Mouse (Mus musculus) hindbrain, embryonic 10.5 days (tissue): ENCODE measurements around the gene Ctsz. TPM values are rescaled to one million over a fixed set of nuclear protein-coding genes. Genes with fewer than 3 reads are reported as not detected.

ENCODE experiments used
- DNase-seq: peaks from one replicate; pipeline ENCODE4 v3.0.0-alpha.2; 2017; ENCODE audit warnings: low spot score
- H3K27ac ChIP-seq: fragments of 300-500 bp; sonication (generic); 2 replicates; pipeline ENCODE4 v1.5.1; 2016; ENCODE audit warnings: mild to moderate bottlenecking, moderate library complexity
- H3K27me3 ChIP-seq: fragments of 300-500 bp; sonication (generic); 2 replicates; pipeline ENCODE4 v1.6.1; 2016; ENCODE audit warnings: mild to moderate bottlenecking; ENCODE audit not compliant: poor library complexity, insufficient read depth, severe bottlenecking
- H3K36me3 ChIP-seq: fragments of 300-500 bp; sonication (generic); 2 replicates; pipeline ENCODE4 v1.6.1; 2016; ENCODE audit warnings: mild to moderate bottlenecking, moderate library complexity
- H3K4me1 ChIP-seq: fragments of 300-500 bp; sonication (generic); replicated peaks from 2 replicates; pipeline ENCODE4 v1.6.1; 2016; ENCODE audit warnings: mild to moderate bottlenecking
- H3K4me3 ChIP-seq: fragments of 300-500 bp; sonication (generic); 2 replicates; pipeline ENCODE4 v1.5.1; 2016; ENCODE audit warnings: mild to moderate bottlenecking, moderate library complexity
- H3K9me3 ChIP-seq: fragments of 300-500 bp; sonication (generic); 2 replicates; pipeline ENCODE4 v1.6.1; 2016; ENCODE audit warnings: mild to moderate bottlenecking, moderate library complexity
- WGBS: fragments of 180-500 bp; shearing (Covaris S2); methylation state at CpG from one replicate; pipeline ENCODE4 v1.1.7; 2016; 5-methylcytosine and 5-hydroxymethylcytosine counted together
- polyA plus RNA-seq: library from polyadenylated mRNA; unstranded; fragments of >200 nt; fragmentation: Nextera tagmentation; extraction: Ambion mirVana; gene quantifications from 2 replicates; pipeline ENCODE4 v1.2.1, GENCODE M21; 2016

Ctsz gene
- polyA plus RNA-seq, result 104 and 109 TPM in 2 replicates

DNA sequence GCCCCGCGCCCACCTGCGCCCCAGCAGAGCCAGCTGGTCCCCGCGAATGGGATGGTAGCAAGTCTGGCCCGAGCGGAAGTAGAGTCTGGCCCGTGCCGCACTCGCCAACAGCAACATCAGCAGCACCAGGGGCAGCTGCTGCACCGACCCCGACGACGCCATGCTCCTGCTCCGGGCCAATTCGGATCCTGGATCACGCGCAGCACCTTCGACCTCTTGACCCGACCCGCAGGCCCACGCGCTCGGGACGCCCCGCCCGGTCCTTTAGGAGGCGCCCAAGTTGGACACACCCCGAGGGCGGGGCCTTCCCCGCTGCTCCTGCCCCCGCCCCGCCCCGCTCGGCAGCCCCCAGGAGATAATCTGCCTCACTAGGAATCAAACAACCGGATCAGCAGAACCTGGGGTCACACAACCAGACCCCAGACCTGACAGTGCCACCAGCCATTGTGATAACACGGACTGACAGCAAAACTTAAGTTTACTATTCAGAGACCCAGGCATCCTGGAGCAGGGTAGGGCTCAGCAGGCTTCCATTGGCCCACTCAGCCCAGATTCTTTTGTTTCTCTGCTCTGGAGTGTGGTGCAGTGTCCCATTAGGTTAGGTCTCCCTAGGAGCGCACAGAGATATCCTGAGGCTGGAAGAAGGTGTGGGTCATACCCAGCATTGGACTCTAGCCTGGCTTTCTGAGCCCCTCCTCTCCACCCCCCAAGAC, at the start of gene Ctsz:
Ctsz (minus strand) TSS at position 303 of the 713 bp plus-strand sequence.
- Histone ChIP-seq H3K36me3 (peaks cover 33% of the 10 kb centered on the region), H3K9me3 (no peaks in the 10 kb centered on the region), H3K27me3 (no peaks in the 10 kb centered on the region), H3K4me1 (peaks cover 52% of the 10 kb centered on the region), H3K27ac (peak within 1 kb of the TSS; percentile 91), H3K4me3 (peak within 1 kb of the TSS; percentile 64)
- under 1% methylated on average over 38 of the region's 38 CpGs for WGBS
- DNase-seq, result peak; percentile 79

DNA sequence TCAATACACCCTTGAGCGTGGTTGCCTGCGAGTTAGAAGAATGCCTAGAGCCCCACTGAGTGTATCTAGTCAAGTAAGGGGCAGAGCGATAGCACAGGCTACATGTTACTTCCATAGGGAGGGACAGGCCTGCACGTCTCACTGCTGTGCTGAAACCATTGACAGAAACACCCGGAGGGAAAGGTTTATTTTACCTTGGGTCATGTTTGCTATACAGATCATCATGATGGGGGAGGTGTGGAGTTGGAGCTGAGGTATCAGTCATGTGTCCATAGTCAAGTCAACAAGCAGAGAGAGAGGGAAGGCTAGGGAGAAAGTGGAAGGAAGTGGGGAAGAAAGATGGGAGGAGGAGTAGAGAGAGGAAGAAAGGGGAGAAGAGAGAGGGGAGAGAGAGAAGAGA, 48.2 kb upstream of the Ctsz start:
- no peaks in the 10 kb centered on the region for H3K4me1 ChIP-seq
- H3K4me3 ChIP-seq, result no peak overlapping the region
- DNase-seq, result no peak
- no peaks in the 10 kb centered on the region for H3K9me3 ChIP-seq
- 84% methylated on average over 5 of the region's 5 CpGs for WGBS
- no peaks in the 10 kb centered on the region for H3K27me3 ChIP-seq
- no peak overlapping the region for H3K27ac ChIP-seq
- no peaks in the 10 kb centered on the region for H3K36me3 ChIP-seq

GRCm38 (mm10) chr2:174478746-174479145, 39.9 kb upstream of the Ctsz start:
- peaks cover 1% of the 10 kb centered on the region for H3K4me1 ChIP-seq
- 75% methylated on average over 5 of the region's 5 CpGs for WGBS
- no peaks in the 10 kb centered on the region for H3K27me3 ChIP-seq
- H3K4me3 ChIP-seq, result no peak overlapping the region
- H3K27ac ChIP-seq, result no peak overlapping the region
- H3K9me3 ChIP-seq, result no peaks in the 10 kb centered on the region
- DNase-seq, result no peak
- H3K36me3 ChIP-seq, result no peaks in the 10 kb centered on the region

GRCm38 (mm10) chr2:174477543-174478319, 38.9 kb upstream of the Ctsz start:
- no peaks in the 10 kb centered on the region for H3K9me3 ChIP-seq
- H3K36me3 ChIP-seq, result no peaks in the 10 kb centered on the region
- WGBS, result 86% methylated on average over 3 of the region's 3 CpGs
- no peak overlapping the region for H3K4me3 ChIP-seq
- H3K4me1 ChIP-seq, result peaks cover 10% of the 10 kb centered on the region
- H3K27me3 ChIP-seq, result no peaks in the 10 kb centered on the region
- DNase-seq, result no peak
- H3K27ac ChIP-seq, result no peak overlapping the region

GRCm38 (mm10) chr2:174473550-174473927, 34.7 kb upstream of the Ctsz start:
- Histone ChIP-seq H3K9me3 (no peaks in the 10 kb centered on the region), H3K27me3 (no peaks in the 10 kb centered on the region), H3K4me1 (peaks cover 21% of the 10 kb centered on the region), H3K4me3 (peak overlapping the region; percentile 76), H3K27ac (peak overlapping the region; percentile 93), H3K36me3 (peaks cover 32% of the 10 kb centered on the region)
- 84% methylated on average over 5 of the region's 5 CpGs for WGBS
- no peak for DNase-seq

DNA sequence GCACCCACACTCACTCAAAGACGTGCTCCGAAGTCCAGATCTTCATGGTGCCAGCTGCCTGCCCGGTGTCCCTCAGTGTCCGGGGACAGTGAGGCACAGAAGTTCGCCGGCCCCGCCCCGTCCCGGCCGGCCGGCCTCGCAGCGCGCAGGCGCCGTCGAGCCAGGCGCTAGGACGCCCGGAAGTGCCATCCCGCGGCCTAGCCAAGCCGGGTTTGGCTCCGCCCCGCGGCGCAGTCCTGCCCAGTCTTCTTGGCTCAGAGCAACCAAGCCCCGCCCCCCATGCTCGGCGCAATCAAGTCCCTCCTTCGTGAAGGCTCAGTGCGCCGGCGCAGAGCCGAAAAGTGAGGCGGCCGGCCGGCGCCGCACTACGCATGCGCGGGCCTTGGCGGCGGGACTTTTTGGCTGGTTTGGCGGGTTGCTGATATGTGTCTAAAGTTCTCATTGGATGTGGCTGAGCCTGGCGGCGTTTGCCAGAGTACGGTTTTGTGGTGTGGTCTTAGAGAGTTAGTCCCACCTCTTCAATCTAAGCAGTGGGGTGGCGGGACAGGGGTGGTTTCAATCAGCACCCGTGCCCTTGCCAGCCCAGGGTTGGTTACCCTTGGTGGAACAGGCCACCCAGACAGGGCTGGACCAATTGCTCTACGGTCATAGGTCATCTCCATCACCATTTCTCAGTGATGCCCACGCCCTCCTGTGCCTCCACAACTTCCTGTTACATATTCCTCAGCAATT, 34.1 kb upstream of the Ctsz start, which contains the start of gene Prelid3b:
Prelid3b (minus strand) TSS at position 264 of the 732 bp plus-strand sequence.
- WGBS, result under 1% methylated on average over 53 of the region's 53 CpGs
- peaks cover 21% of the 10 kb centered on the region for H3K4me1 ChIP-seq
- peak; percentile 100 for DNase-seq

DNA sequence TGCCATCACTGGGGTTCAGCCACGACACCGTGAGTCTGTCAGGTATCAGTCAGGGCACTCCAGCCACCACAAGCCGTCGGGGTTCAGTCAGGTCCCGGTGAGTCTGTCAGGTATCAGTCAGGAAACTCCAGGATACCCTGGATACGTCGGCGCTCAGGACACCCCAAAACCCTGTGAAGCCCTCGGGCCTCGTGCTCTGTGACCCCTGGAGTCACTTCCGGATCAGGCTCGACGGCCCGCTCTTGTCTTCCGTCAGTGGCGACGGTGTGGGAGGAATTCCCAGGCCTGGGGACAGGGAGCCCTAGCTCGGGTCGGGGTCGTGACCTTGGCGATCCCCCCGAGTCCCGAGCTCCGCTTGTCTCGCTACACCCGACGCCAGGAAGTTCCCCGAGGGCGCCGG, 33.6 kb upstream of the Ctsz start:
- peak overlapping the region; percentile 93 for H3K27ac ChIP-seq

More for the DNA sequence above, 34.1 kb upstream of the Ctsz start, which contains the start of gene Prelid3b:
- Histone ChIP-seq H3K27me3 (no peaks in the 10 kb centered on the region), H3K9me3 (no peaks in the 10 kb centered on the region), H3K36me3 (peaks cover 38% of the 10 kb centered on the region), H3K4me3 (peak within 1 kb of the TSS; percentile 76), H3K27ac (peak within 1 kb of the TSS; percentile 93)

GRCm38 (mm10) chr2:174470786-174471405, 32.1 kb upstream of the Ctsz start:
- peaks cover 59% of the 10 kb centered on the region for H3K36me3 ChIP-seq
- no peaks in the 10 kb centered on the region for H3K27me3 ChIP-seq
- H3K4me1 ChIP-seq, result peaks cover 21% of the 10 kb centered on the region
- H3K9me3 ChIP-seq, result no peaks in the 10 kb centered on the region
- H3K27ac ChIP-seq, result no peak overlapping the region
- no peak overlapping the region for H3K4me3 ChIP-seq
- 95% methylated on average over 7 of the region's 7 CpGs for WGBS
- DNase-seq, result no peak

More for the DNA sequence above, 33.6 kb upstream of the Ctsz start:
- 8% methylated on average over 30 of the region's 30 CpGs for WGBS
- Histone ChIP-seq H3K9me3 (no peaks in the 10 kb centered on the region), H3K4me3 (peak overlapping the region; percentile 76), H3K27me3 (no peaks in the 10 kb centered on the region), H3K36me3 (peaks cover 43% of the 10 kb centered on the region), H3K4me1 (peaks cover 21% of the 10 kb centered on the region)
- no peak for DNase-seq

DNA sequence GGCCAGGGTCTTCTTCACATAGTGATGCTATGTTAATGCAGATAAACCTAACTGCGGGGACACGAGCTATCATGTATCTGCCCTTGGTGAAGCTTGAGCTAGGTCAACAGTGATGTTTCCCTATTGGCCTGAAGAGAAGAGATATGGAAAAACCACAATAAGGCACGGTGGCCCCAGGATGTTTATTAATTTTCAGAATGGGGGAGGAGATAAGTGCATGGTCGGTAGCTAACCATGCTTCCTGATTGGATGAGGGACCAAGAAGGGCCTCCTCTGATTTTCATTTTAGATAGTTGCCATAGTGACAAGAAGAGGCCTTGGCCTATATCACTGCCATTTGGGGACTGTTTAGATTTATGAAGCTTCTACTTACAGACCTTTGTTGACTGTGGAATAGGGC, 31.5 kb upstream of the Ctsz start:
- Histone ChIP-seq H3K9me3 (no peaks in the 10 kb centered on the region), H3K4me1 (peaks cover 21% of the 10 kb centered on the region), H3K4me3 (no peak overlapping the region), H3K27ac (no peak overlapping the region), H3K36me3 (peaks cover 64% of the 10 kb centered on the region), H3K27me3 (no peaks in the 10 kb centered on the region)
- no peak for DNase-seq
- 90% methylated on average over 4 of the region's 4 CpGs for WGBS

DNA sequence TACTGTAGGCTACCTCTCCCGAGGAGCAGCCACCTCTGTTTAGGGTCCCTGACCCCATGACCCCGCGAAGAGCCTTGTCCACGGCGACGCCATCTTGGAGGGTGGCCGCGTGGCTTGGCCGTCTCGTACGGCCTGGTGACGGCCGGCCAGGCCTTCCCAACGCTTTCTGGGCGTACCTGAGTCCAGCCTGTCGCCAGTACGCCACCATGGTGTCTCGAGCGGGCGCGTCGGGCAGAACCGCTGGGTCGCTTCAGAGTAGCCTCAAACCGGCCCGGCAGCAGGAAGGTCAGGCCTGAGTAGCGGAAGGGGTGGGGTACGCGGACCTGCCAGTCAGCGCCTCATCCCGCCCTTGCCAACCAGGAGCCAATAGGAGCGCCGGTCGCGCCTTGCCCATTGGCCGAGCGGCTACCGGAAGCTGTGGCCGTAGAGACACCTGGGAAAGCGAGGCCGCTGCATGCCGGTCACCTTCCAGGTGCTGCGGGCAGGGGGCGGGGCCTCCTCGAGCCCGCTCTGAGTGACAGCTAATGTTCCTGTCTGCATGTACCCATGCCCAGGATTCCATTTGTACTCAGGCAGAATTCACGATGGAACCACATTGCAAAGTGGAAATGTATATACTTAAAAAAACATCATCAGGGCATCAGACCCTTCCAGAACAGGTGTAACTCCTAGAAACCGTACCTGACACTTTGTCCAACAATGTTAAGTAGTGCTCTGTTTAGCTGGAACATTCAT, 25.1 kb upstream of the Ctsz start, which contains the start of gene Atp5e:
Atp5e (minus strand) TSS at position 317 of the 735 bp plus-strand sequence.
- H3K36me3 ChIP-seq, result peaks cover 73% of the 10 kb centered on the region
- peak within 1 kb of the TSS; percentile 82 for H3K4me3 ChIP-seq
- H3K9me3 ChIP-seq, result no peaks in the 10 kb centered on the region
- peak within 1 kb of the TSS; percentile 98 for H3K27ac ChIP-seq
- peaks cover 20% of the 10 kb centered on the region for H3K4me1 ChIP-seq
- no peaks in the 10 kb centered on the region for H3K27me3 ChIP-seq
- 3% methylated on average over 48 of the region's 48 CpGs for WGBS
- peak; percentile 96 for DNase-seq

DNA sequence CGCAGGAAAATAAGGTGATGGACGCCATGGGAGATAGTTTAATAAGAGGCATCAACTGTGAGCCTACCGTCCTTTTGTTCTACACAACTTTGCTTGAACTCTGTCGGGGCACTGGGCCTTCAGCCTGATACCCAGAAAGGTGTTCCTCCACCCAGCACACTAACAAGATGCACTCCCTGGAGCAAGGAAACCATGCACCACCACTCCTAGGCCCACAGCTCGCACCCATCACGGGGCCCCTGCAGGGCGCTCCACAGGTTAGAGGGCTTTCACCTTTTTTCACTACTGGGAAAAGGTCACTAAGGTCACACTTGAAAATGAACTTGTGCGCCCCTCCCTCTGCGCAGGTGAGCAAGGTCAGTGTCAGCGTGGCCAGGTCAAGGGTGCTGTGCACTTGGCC, 24.5 kb upstream of the Ctsz start:
- no peak for DNase-seq
- Histone ChIP-seq H3K27ac (peak overlapping the region; percentile 98), H3K4me3 (peak overlapping the region; percentile 82), H3K9me3 (no peaks in the 10 kb centered on the region), H3K4me1 (peaks cover 24% of the 10 kb centered on the region), H3K27me3 (no peaks in the 10 kb centered on the region), H3K36me3 (peaks cover 67% of the 10 kb centered on the region)
- WGBS, result 41% methylated on average over 10 of the region's 10 CpGs

GRCm38 (mm10) chr2:174459365-174459764, 20.5 kb upstream of the Ctsz start:
- no peak overlapping the region for H3K27ac ChIP-seq
- 75% methylated on average over 2 of the region's 2 CpGs for whole genome bisulfite sequencing
- H3K9me3 ChIP-seq, result no peaks in the 10 kb centered on the region
- peaks cover 37% of the 10 kb centered on the region for H3K4me1 ChIP-seq
- H3K27me3 ChIP-seq, result no peaks in the 10 kb centered on the region
- no peak overlapping the region for H3K4me3 ChIP-seq
- H3K36me3 ChIP-seq, result peaks cover 30% of the 10 kb centered on the region
- DNase-seq, result no peak
